Mouse (Mus musculus) heart, postnatal 36 days (tissue): ENCODE results near the gene Aff3. TPM values are rescaled to one million over a fixed set of nuclear protein-coding genes. Genes with fewer than 3 reads are reported as not detected.
A peak's percentile ranks its signal among the peaks of the same experiment; 100 is the strongest.

Experiments
- DNase-seq, 2 experiments: peaks; one replicate each; pipeline ENCODE4 v3.0.0; 2021 to 2022
- intact Hi-C: fragments of 180-260 bp; cut with DNase I; formaldehyde crosslinking; loops from one replicate; pipeline ENCODE4 v1.15.1; 2025
- total RNA-seq, 2 experiments: library from RNA; stranded (reverse); gene quantifications; 2 replicates each; pipeline ENCODE4 v1.2.3; 2021

The Aff3 gene
- total RNA-seq, 2 experiments from 2014 or later, result 2.1 to 2.6 TPM

GRCm38 (mm10) chr1:38252031-38252765 is 412.6 kb downstream of the Aff3 start:
- intact Hi-C loops, result no loop called here
- no peak for DNase-seq

- no peak for DNase-seq
- intact Hi-C loops, result no loop called here
Observed at GRCm38 (mm10) chr1:38251448-38251847, 413.3 kb downstream of the Aff3 start.

- no peak for DNase-seq
- intact Hi-C loops, result no loop called here
Observed at GRCm38 (mm10) chr1:38250246-38250645, 414.5 kb downstream of the Aff3 start.

- DNase-seq, result no peak
- intact Hi-C loops, result no loop called here
Observed at GRCm38 (mm10) chr1:38249561-38249960, 415.2 kb downstream of the Aff3 start.

- intact Hi-C loops, result no loop called here
Observed at GRCm38 (mm10) chr1:38248027-38248426, 416.7 kb downstream of the Aff3 start.

GRCm38 (mm10) chr1:38242559-38242958 is 422.2 kb downstream of the Aff3 start:
- DNase-seq, result peak in 1 of 2 experiments; percentile 14

More at GRCm38 (mm10) chr1:38248027-38248426, 416.7 kb downstream of the Aff3 start:
- DNase-seq, result no peak

GRCm38 (mm10) chr1:38241801-38242200 is 423.0 kb downstream of the Aff3 start:
- peak; percentile 58 to 65 for DNase-seq
- intact Hi-C loops, result loop anchor here (5.0 kb wide), 2 partner anchors 66 to 80 kb away; no protein-coding TSS in a partner anchor

More at GRCm38 (mm10) chr1:38242559-38242958, 422.2 kb downstream of the Aff3 start:
- intact Hi-C loops, result loop anchor here (5.0 kb wide), 2 partner anchors 65 to 80 kb away; no protein-coding TSS in a partner anchor

GRCm38 (mm10) chr1:38241221-38241666 is 423.5 kb downstream of the Aff3 start:
- intact Hi-C loops, result loop anchor here (5.0 kb wide), 2 partner anchors 66 to 81 kb away; no protein-coding TSS in a partner anchor

GRCm38 (mm10) chr1:38240438-38241220 is 424.1 kb downstream of the Aff3 start:
- no peak for DNase-seq
- intact Hi-C loops, result loop anchor here (5.0 kb wide), 2 partner anchors 67 to 82 kb away; no protein-coding TSS in a partner anchor

More at GRCm38 (mm10) chr1:38241221-38241666, 423.5 kb downstream of the Aff3 start:
- peak in 1 of 2 experiments; percentile 19 for DNase-seq

- DNase-seq, result no peak
- intact Hi-C loops, result no loop called here
Observed at GRCm38 (mm10) chr1:38239516-38239915, 425.2 kb downstream of the Aff3 start.

GRCm38 (mm10) chr1:38237831-38238230 is 426.9 kb downstream of the Aff3 start:
- no peak for DNase-seq
- intact Hi-C loops, result no loop called here

GRCm38 (mm10) chr1:38237027-38237787 is 427.5 kb downstream of the Aff3 start:
- intact Hi-C loops, result no loop called here

GRCm38 (mm10) chr1:38233121-38233520 is 431.6 kb downstream of the Aff3 start:
- DNase-seq, result no peak
- intact Hi-C loops, result no loop called here

More at GRCm38 (mm10) chr1:38237027-38237787, 427.5 kb downstream of the Aff3 start:
- no peak for DNase-seq

GRCm38 (mm10) chr1:38230041-38230440 is 434.7 kb downstream of the Aff3 start:
- intact Hi-C loops, result no loop called here

GRCm38 (mm10) chr1:38228806-38229205 is 435.9 kb downstream of the Aff3 start:
- no peak for DNase-seq
- intact Hi-C loops, result no loop called here

More at GRCm38 (mm10) chr1:38230041-38230440, 434.7 kb downstream of the Aff3 start:
- DNase-seq, result no peak

GRCm38 (mm10) chr1:38225166-38225565 is 439.6 kb downstream of the Aff3 start:
- no peak for DNase-seq
- intact Hi-C loops, result no loop called here

- DNase-seq, result peak; percentile 21 to 37
- intact Hi-C loops, result no loop called here
Observed at GRCm38 (mm10) chr1:38222160-38222559, 442.6 kb downstream of the Aff3 start.

- intact Hi-C loops, result no loop called here
- DNase-seq, result no peak
Observed at GRCm38 (mm10) chr1:38221431-38221830, 443.3 kb downstream of the Aff3 start.

GRCm38 (mm10) chr1:38217912-38218795 is 446.6 kb downstream of the Aff3 start:
- peak in 1 of 2 experiments; percentile 22 for DNase-seq
- intact Hi-C loops, result no loop called here
